Mouse (Mus musculus) liver, embryonic 15.5 days (tissue): ENCODE data around the gene Gpr62. TPM values are rescaled to one million over a fixed set of nuclear protein-coding genes. Genes with fewer than 3 reads are reported as not detected.

Experiments used
- ATAC-seq: fragments of 200-750 bp; cut with Nextera tagmentation; 2 replicates; pipeline ENCODE4 v1.8.0; 2017; ENCODE audit warnings: moderate number of reproducible peaks, mild to moderate bottlenecking, moderate library complexity; ENCODE audit not compliant: insufficient read depth
- H3K27ac ChIP-seq: fragments of 300-500 bp; sonication (generic); replicated peaks from 2 replicates; pipeline ENCODE4 v1.5.1; 2015; ENCODE audit warnings: mild to moderate bottlenecking, inconsistent platforms
- H3K27me3 ChIP-seq: fragments of 300-500 bp; sonication (generic); 2 replicates; pipeline ENCODE4 v1.6.1; 2015; ENCODE audit warnings: mild to moderate bottlenecking, inconsistent platforms
- H3K36me3 ChIP-seq: fragments of 300-500 bp; sonication (generic); replicated peaks from 2 replicates; pipeline ENCODE4 v1.6.1; 2015; ENCODE audit warnings: moderate library complexity, mild to moderate bottlenecking, inconsistent platforms
- H3K4me1 ChIP-seq: fragments of 300-500 bp; sonication (generic); replicated peaks from 2 replicates; pipeline ENCODE4 v1.6.1; 2015; ENCODE audit warnings: inconsistent platforms
- H3K4me2 ChIP-seq: fragments of 300-500 bp; sonication (generic); 2 replicates; pipeline ENCODE4 v1.6.1; 2015; ENCODE audit warnings: moderate library complexity, mild to moderate bottlenecking, inconsistent platforms
- H3K4me3 ChIP-seq: fragments of 300-500 bp; sonication (generic); replicated peaks from 2 replicates; pipeline ENCODE4 v1.5.1; 2015; ENCODE audit warnings: mild to moderate bottlenecking, inconsistent platforms
- H3K9ac ChIP-seq: fragments of 300-500 bp; sonication (generic); 2 replicates; pipeline ENCODE4 v1.6.1; 2015; ENCODE audit warnings: moderate library complexity, mild to moderate bottlenecking, inconsistent platforms
- H3K9me3 ChIP-seq: fragments of 300-500 bp; sonication (generic); replicated peaks from 2 replicates; pipeline ENCODE4 v1.6.1; 2016; ENCODE audit warnings: inconsistent platforms
- WGBS: fragments of 180-500 bp; shearing (Covaris S2); methylation state at CpG from one replicate; pipeline ENCODE4 v1.1.7; 2015; ENCODE audit warnings: mixed read lengths; ENCODE audit not compliant: insufficient replicate concordance; 5-methylcytosine and 5-hydroxymethylcytosine counted together
- polyA plus RNA-seq: library from polyadenylated mRNA; unstranded; fragments of >200 nt; fragmentation: Nextera tagmentation; extraction: Ambion mirVana; gene quantifications from 2 replicates; pipeline ENCODE4 v1.2.1, GENCODE M21; 2015

Gene Gpr62
- polyA plus RNA-seq, 1 experiment from 2014 or later: not detected

GRCm38 (mm10) chr9:106454071-106454761 lies 11.5 kb downstream of the Gpr62 start:
- Histone ChIP-seq H3K4me2 (peak overlapping the region; percentile 88), H3K9me3 (no peaks in the 10 kb centered on the region), H3K27me3 (peaks cover 52% of the 10 kb centered on the region), H3K36me3 (no peaks in the 10 kb centered on the region; the same call in 1 of the 2 replicates), H3K27ac (0 out of 2 replicates have a peak overlapping the region, but pooled peaks have one; percentile 12), H3K4me1 (peaks cover 50% of the 10 kb centered on the region), H3K4me3 (peak overlapping the region; percentile 62), H3K9ac (peak overlapping the region; percentile 52; the same call in 1 of the 2 replicates)
- WGBS: 8% methylated on average over 20 of the region's 20 CpGs
- ATAC-seq: no peak

GRCm38 (mm10) chr9:106453271-106454070 lies 12.3 kb downstream of the Gpr62 start, which contains the start of gene Pcbp4:
Pcbp4 (plus strand) TSS chr9:106453291.
- peak; percentile 63 for ATAC-seq
- WGBS: under 1% methylated on average over 60 of the region's 74 CpGs
- Histone ChIP-seq H3K9me3 (no peaks in the 10 kb centered on the region), H3K9ac (peak within 1 kb of the TSS; percentile 52; the same call in 1 of the 2 replicates), H3K4me2 (peak within 1 kb of the TSS; percentile 88), H3K4me1 (peaks cover 54% of the 10 kb centered on the region), H3K27ac (peak within 1 kb of the TSS; percentile 31; the same call in 1 of the 2 replicates), H3K36me3 (no peaks in the 10 kb centered on the region; the same call in 1 of the 2 replicates), H3K4me3 (peak within 1 kb of the TSS; percentile 62), H3K27me3 (peaks cover 52% of the 10 kb centered on the region)

DNA sequence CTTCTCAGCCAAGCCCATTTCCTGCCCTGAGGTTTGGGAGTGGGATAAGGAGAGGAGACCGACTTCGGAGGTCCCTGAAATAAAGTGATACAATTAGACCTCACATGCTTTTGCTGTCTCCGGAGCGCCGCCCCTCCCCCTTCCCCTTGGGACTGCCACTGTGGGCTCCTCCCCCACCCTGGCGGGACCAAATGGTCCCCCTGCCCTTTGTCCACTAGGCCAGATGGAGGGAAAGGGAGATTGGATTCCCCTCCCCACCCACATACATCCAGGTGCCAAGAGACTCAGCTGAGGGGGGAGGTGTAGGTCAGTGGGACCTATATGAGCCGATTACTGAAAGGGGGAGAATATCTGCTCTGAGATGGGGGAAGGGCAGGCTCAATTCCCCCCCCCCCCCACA lies 12.9 kb downstream of the Gpr62 start:
- Histone ChIP-seq H3K27ac (0 out of 2 replicates have a peak overlapping the region, but pooled peaks have one; percentile 31), H3K36me3 (no peaks in the 10 kb centered on the region; the same call in 1 of the 2 replicates), H3K4me2 (peak overlapping the region; percentile 88), H3K9me3 (no peaks in the 10 kb centered on the region), H3K4me1 (peaks cover 60% of the 10 kb centered on the region), H3K27me3 (peaks cover 52% of the 10 kb centered on the region), H3K9ac (peak overlapping the region; percentile 29; the same call in 1 of the 2 replicates), H3K4me3 (peak overlapping the region; percentile 62)
- WGBS: 15% methylated on average over 7 of the region's 7 CpGs
- 0 out of 2 replicates have a peak, but pooled peaks have one; percentile 4 for ATAC-seq

DNA sequence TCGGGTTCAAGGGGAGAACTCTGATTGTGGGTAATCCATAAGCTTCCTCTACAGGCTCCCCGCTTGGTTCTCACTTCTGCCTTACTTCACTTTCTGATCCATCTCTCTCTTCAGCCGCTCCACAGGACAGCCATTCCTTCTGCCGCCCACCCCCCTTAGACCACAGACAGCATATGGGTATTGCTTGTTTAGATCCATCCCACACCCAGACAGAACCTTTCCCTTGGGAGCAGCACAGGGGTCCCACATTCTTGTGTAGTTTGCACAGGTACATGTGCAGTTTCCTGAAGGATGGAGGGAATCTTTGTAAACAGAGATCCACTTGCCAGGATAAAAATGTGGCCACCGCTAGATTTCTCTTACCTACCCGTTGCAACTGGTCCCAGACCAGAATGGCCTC lies 13.4 kb downstream of the Gpr62 start:
- ATAC-seq: no peak
- no peaks in the 10 kb centered on the region; the same call in 1 of the 2 replicates for H3K36me3 ChIP-seq
- H3K4me3 ChIP-seq: peak overlapping the region; percentile 62; the same call in 1 of the 2 replicates
- no peak overlapping the region for H3K27ac ChIP-seq
- 53% methylated on average over 6 of the region's 6 CpGs for WGBS
- H3K9me3 ChIP-seq: no peaks in the 10 kb centered on the region
- peak overlapping the region; percentile 88 for H3K4me2 ChIP-seq
- H3K4me1 ChIP-seq: peaks cover 65% of the 10 kb centered on the region
- peaks cover 52% of the 10 kb centered on the region for H3K27me3 ChIP-seq
- no peak overlapping the region for H3K9ac ChIP-seq

- Histone ChIP-seq H3K27ac (no peak overlapping the region), H3K4me2 (no peak overlapping the region)
Measured at GRCm38 (mm10) chr9:106451899-106452298, 13.8 kb downstream of the Gpr62 start.

DNA sequence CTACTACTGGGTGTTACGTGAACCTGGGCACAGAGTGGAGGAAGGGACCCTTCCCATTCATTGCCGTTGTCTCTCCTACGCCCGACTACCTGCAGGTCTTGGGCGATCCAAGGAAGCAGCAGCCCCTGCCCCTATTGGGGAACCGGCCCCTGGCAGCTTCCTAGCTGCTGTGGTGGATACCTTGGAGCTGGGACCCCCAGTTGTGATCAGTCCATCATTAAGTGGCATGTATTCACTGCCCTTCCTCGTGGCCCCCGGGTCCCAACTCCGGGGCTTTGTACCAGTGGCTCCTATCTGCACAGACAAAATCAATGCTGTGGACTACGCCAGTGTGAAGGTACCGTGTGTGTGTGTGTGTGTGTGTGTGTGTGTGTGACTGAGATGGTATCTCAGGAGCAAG lies 14.4 kb downstream of the Gpr62 start:
- H3K4me1 ChIP-seq: peaks cover 76% of the 10 kb centered on the region
- H3K4me3 ChIP-seq: no peak overlapping the region
- WGBS: 69% methylated on average over 11 of the region's 11 CpGs
- H3K27ac ChIP-seq: no peak overlapping the region
- no peak overlapping the region for H3K9ac ChIP-seq
- peaks cover 52% of the 10 kb centered on the region for H3K27me3 ChIP-seq
- H3K36me3 ChIP-seq: no peaks in the 10 kb centered on the region; the same call in 1 of the 2 replicates
- H3K9me3 ChIP-seq: no peaks in the 10 kb centered on the region
- no peak for ATAC-seq
- peak overlapping the region; percentile 1; the same call in 1 of the 2 replicates for H3K4me2 ChIP-seq

More at GRCm38 (mm10) chr9:106451899-106452298, 13.8 kb downstream of the Gpr62 start:
- 28% methylated on average over 2 of the region's 2 CpGs for WGBS
- peaks cover 52% of the 10 kb centered on the region for H3K27me3 ChIP-seq
- H3K36me3 ChIP-seq: no peaks in the 10 kb centered on the region; the same call in 1 of the 2 replicates
- ATAC-seq: no peak
- no peak overlapping the region for H3K4me3 ChIP-seq
- no peaks in the 10 kb centered on the region for H3K9me3 ChIP-seq
- H3K4me1 ChIP-seq: peaks cover 70% of the 10 kb centered on the region
- H3K9ac ChIP-seq: no peak overlapping the region

DNA sequence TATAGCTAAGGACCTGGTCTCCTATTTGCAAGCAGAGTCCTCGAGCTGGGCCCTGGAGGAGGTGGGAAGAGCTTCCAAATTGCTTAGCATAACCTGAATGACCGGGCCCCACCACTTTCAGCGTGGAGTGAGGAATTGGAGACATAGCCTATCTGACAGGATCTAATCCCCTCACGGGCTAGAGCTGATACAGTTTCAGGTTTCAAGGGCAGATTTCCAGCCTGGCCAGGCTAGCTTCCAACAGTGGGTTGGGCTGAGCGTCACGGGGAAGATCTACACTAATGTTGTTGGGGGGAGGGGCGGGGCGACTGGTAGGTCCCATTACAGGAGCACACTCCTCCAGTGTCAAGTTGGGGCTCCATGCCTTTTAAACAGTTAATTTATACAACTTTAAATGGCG lies 15.1 kb downstream of the Gpr62 start:
- H3K4me3 ChIP-seq: no peak overlapping the region
- peak overlapping the region; percentile 29 for H3K4me2 ChIP-seq
- H3K9ac ChIP-seq: no peak overlapping the region
- H3K9me3 ChIP-seq: no peaks in the 10 kb centered on the region
- peaks cover 82% of the 10 kb centered on the region for H3K4me1 ChIP-seq
- ATAC-seq: no peak
- WGBS: 47% methylated on average over 9 of the region's 9 CpGs
- H3K27ac ChIP-seq: 0 out of 2 replicates have a peak overlapping the region, but pooled peaks have one; percentile 16
- H3K27me3 ChIP-seq: peaks cover 51% of the 10 kb centered on the region
- H3K36me3 ChIP-seq: no peaks in the 10 kb centered on the region; the same call in 1 of the 2 replicates

GRCm38 (mm10) chr9:106449947-106450346 lies 15.8 kb downstream of the Gpr62 start:
- Histone ChIP-seq H3K27me3 (peaks cover 43% of the 10 kb centered on the region), H3K4me2 (peak overlapping the region; percentile 29), H3K4me1 (peaks cover 82% of the 10 kb centered on the region)

GRCm38 (mm10) chr9:106448498-106449031 lies 17.2 kb downstream of the Gpr62 start:
- Histone ChIP-seq H3K27me3 (peaks cover 30% of the 10 kb centered on the region), H3K4me3 (peak overlapping the region; percentile 59), H3K4me1 (peaks cover 69% of the 10 kb centered on the region), H3K9me3 (no peaks in the 10 kb centered on the region), H3K9ac (peak overlapping the region; percentile 41), H3K36me3 (no peaks in the 10 kb centered on the region; the same call in 1 of the 2 replicates), H3K27ac (peak overlapping the region; percentile 73), H3K4me2 (peak overlapping the region; percentile 79)
- WGBS: under 1% methylated on average over 23 of the region's 23 CpGs
- peak; percentile 33 for ATAC-seq

More at GRCm38 (mm10) chr9:106449947-106450346, 15.8 kb downstream of the Gpr62 start:
- Histone ChIP-seq H3K27ac (no peak overlapping the region), H3K36me3 (no peaks in the 10 kb centered on the region; the same call in 1 of the 2 replicates), H3K9ac (no peak overlapping the region), H3K4me3 (no peak overlapping the region), H3K9me3 (no peaks in the 10 kb centered on the region)
- 81% methylated on average over 8 of the region's 8 CpGs for WGBS
- ATAC-seq: no peak

DNA sequence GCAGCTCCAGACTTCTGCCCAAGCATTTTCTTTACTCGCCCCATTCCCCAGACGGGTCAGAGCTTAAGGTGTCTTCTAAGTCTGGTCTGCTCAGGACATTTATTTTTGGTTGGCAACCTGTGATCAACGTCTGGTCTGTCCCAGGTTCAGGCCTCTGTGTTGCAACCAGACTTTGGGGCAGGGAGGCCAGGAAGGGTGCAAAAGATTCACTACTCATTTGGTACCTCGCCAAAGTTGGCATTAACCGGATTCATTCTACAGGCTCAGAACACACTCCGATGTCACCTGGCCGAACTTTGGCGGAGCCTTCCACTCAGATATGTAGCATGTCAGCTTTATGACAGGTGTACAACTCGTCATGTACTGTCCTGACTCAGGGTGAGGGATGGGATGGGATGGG lies 17.8 kb downstream of the Gpr62 start:
- ATAC-seq: peak; percentile 8; the same call in 1 of the 2 replicates
- WGBS: 31% methylated on average over 9 of the region's 9 CpGs
- Histone ChIP-seq H3K36me3 (no peaks in the 10 kb centered on the region; the same call in 1 of the 2 replicates), H3K9ac (0 out of 2 replicates have a peak overlapping the region, but pooled peaks have one; percentile 51), H3K4me1 (peaks cover 63% of the 10 kb centered on the region), H3K27ac (peak overlapping the region; percentile 61), H3K9me3 (no peaks in the 10 kb centered on the region), H3K4me3 (peak overlapping the region; percentile 59), H3K27me3 (peaks cover 23% of the 10 kb centered on the region), H3K4me2 (peak overlapping the region; percentile 79)
